Mouse (Mus musculus) small intestine, adult 2 months (tissue): Measurements from ENCODE around the gene Arhgap24. TPM values are rescaled to one million over a fixed set of nuclear protein-coding genes. Genes with fewer than 3 reads are reported as not detected.

ENCODE experiments used
- H3K27ac ChIP-seq: fragments of 200-500 bp; 2 replicates; pipeline ENCODE4 v1.5.1; 2012; ENCODE audit warnings: low read depth, low read length, control low read depth, inconsistent platforms; ENCODE audit not compliant: insufficient read depth
- H3K27me3 ChIP-seq: fragments of 200-500 bp; 2 replicates; pipeline ENCODE4 v1.6.1; 2012; ENCODE audit warnings: mild to moderate bottlenecking, moderate library complexity, low read length, inconsistent platforms; ENCODE audit not compliant: control insufficient read depth, insufficient read depth
- H3K36me3 ChIP-seq: fragments of 200-500 bp; 2 replicates; pipeline ENCODE4 v1.6.1; 2012; ENCODE audit warnings: mild to moderate bottlenecking, low read length, control low read depth, inconsistent platforms; ENCODE audit not compliant: control insufficient read depth, insufficient read depth
- H3K4me1 ChIP-seq: fragments of 200-500 bp; 2 replicates; pipeline ENCODE4 v1.6.1; 2012; ENCODE audit warnings: low read length, inconsistent platforms, mixed read lengths; ENCODE audit not compliant: control insufficient read depth, insufficient read depth, insufficient read length
- H3K4me3 ChIP-seq: fragments of 200-500 bp; 2 replicates; pipeline ENCODE4 v1.5.1; 2012; ENCODE audit warnings: low read depth, mild to moderate bottlenecking, control low read depth, inconsistent platforms, low read length, moderate library complexity
- CTCF ChIP-seq: fragments of 200-500 bp; IDR thresholded peaks from 2 replicates; pipeline ENCODE4 v1.5.1; 2012; ENCODE audit warnings: low read depth, mild to moderate bottlenecking, control low read depth, inconsistent platforms, low read length, moderate library complexity, mixed read lengths; ENCODE audit not compliant: insufficient replicate concordance, insufficient read length; ENCODE audit errors: extremely low read depth
- POLR2A ChIP-seq: fragments of 200-500 bp; IDR thresholded peaks from 2 replicates; pipeline ENCODE4 v1.6.1; 2012; ENCODE audit warnings: low read depth, mild to moderate bottlenecking, control low read depth, inconsistent platforms, low read length, moderate library complexity
- WGBS: fragments of 180-500 bp; shearing (Covaris S2); methylation state at CpG from one replicate; pipeline ENCODE4 v1.1.7; 2018; 5-methylcytosine and 5-hydroxymethylcytosine counted together
- polyA plus RNA-seq: library from polyadenylated mRNA; depleted of rRNA; stranded (reverse); fragments of >200 nt; gene quantifications from 2 replicates; pipeline ENCODE4 v1.2.3, GENCODE M21; 2012; rRNA removed

Gene Arhgap24
- 1.8 TPM in 2 replicates for polyA plus RNA-seq

- TF ChIP-seq CTCF (no peak), POLR2A (no peak)
- Histone ChIP-seq H3K4me3 (peak within 1 kb of the TSS; percentile 63), H3K4me1 (no peaks in the 10 kb centered on the region; the same call in 1 of the 2 replicates), H3K27ac (peak within 1 kb of the TSS; percentile 75), H3K27me3 (0 out of 2 replicates have a peak, but pooled peaks cover 3% of the 10 kb centered on the region), H3K36me3 (no peaks in the 10 kb centered on the region)
- WGBS = 2% methylated on average over 44 of the region's 44 CpGs
Measured at GRCm38 (mm10) chr5:102481215-102482211, at the start of gene Arhgap24. TSS of gene Arhgap24 (plus strand) at chr5:102481391.

- Histone ChIP-seq H3K36me3 (no peaks in the 10 kb centered on the region), H3K27me3 (no peaks in the 10 kb centered on the region), H3K4me3 (no peak overlapping the region), H3K27ac (no peak overlapping the region), H3K4me1 (no peaks in the 10 kb centered on the region)
- TF ChIP-seq CTCF = no peak
- TF ChIP-seq POLR2A = no peak
- 49% methylated on average over 4 of the region's 4 CpGs for WGBS
Measured at GRCm38 (mm10) chr5:102434182-102434581, 47.0 kb upstream of the Arhgap24 start.

- WGBS = 74% methylated on average over 8 of the region's 8 CpGs
Measured at GRCm38 (mm10) chr5:102436581-102436980, 44.6 kb upstream of the Arhgap24 start.

GRCm38 (mm10) chr5:102439119-102439877 is 41.9 kb upstream of the Arhgap24 start:
- no peak for TF ChIP-seq CTCF
- no peak for TF ChIP-seq POLR2A
- Histone ChIP-seq H3K4me1 (no peaks in the 10 kb centered on the region), H3K36me3 (no peaks in the 10 kb centered on the region), H3K27ac (no peak overlapping the region), H3K4me3 (no peak overlapping the region), H3K27me3 (no peaks in the 10 kb centered on the region)
- 74% methylated on average over 9 of the region's 9 CpGs for WGBS

More at GRCm38 (mm10) chr5:102436581-102436980, 44.6 kb upstream of the Arhgap24 start:
- Histone ChIP-seq H3K4me1 (no peaks in the 10 kb centered on the region), H3K27ac (no peak overlapping the region), H3K36me3 (no peaks in the 10 kb centered on the region), H3K4me3 (no peak overlapping the region), H3K27me3 (no peaks in the 10 kb centered on the region)
- no peak for TF ChIP-seq POLR2A
- no peak for TF ChIP-seq CTCF

GRCm38 (mm10) chr5:102447436-102447835 is 33.8 kb upstream of the Arhgap24 start:
- WGBS = 84% methylated on average over 9 of the region's 9 CpGs
- TF ChIP-seq CTCF (no peak), POLR2A (no peak)
- H3K36me3 ChIP-seq = no peaks in the 10 kb centered on the region
- H3K27me3 ChIP-seq = no peaks in the 10 kb centered on the region
- H3K4me1 ChIP-seq = no peaks in the 10 kb centered on the region
- no peak overlapping the region for H3K27ac ChIP-seq
- H3K4me3 ChIP-seq = no peak overlapping the region

- no peak overlapping the region for H3K27ac ChIP-seq
- no peaks in the 10 kb centered on the region for H3K27me3 ChIP-seq
- no peak for TF ChIP-seq POLR2A
- TF ChIP-seq CTCF = no peak
- no peaks in the 10 kb centered on the region for H3K36me3 ChIP-seq
- no peaks in the 10 kb centered on the region for H3K4me1 ChIP-seq
- 57% methylated on average over 2 of the region's 2 CpGs for WGBS
- H3K4me3 ChIP-seq = no peak overlapping the region
Measured at GRCm38 (mm10) chr5:102450897-102451296, 30.3 kb upstream of the Arhgap24 start.
